Mouse (Mus musculus) lung, embryonic 14.5 days (tissue): ENCODE data around the gene Igfbp2. TPM values are rescaled to one million over a fixed set of nuclear protein-coding genes. Genes with fewer than 3 reads are reported as not detected.

ENCODE experiments used
- ATAC-seq: fragments of 200-750 bp; cut with Nextera tagmentation; 2 replicates; pipeline ENCODE4 v1.8.0; 2017; ENCODE audit warnings: mild to moderate bottlenecking, moderate TSS enrichment, moderate library complexity; ENCODE audit not compliant: insufficient read depth
- DNase-seq: peaks from one replicate; pipeline ENCODE4 v3.0.0-alpha.2; 2015
- H3K27ac ChIP-seq: fragments of 300-500 bp; sonication (generic); 2 replicates; pipeline ENCODE4 v1.5.1; 2014; ENCODE audit warnings: low read depth, mild to moderate bottlenecking, moderate library complexity
- H3K27me3 ChIP-seq: fragments of 300-500 bp; sonication (generic); 2 replicates; pipeline ENCODE4 v1.6.1; 2014; ENCODE audit warnings: low read length, control low read depth; ENCODE audit not compliant: insufficient read depth
- H3K36me3 ChIP-seq: fragments of 300-500 bp; sonication (generic); 2 replicates; pipeline ENCODE4 v1.6.1; 2014; ENCODE audit warnings: control low read depth; ENCODE audit not compliant: insufficient read depth
- H3K4me1 ChIP-seq: fragments of 300-500 bp; sonication (generic); 2 replicates; pipeline ENCODE4 v1.6.1; 2014; ENCODE audit warnings: antibody characterized with exemption, control low read depth; ENCODE audit not compliant: insufficient read depth
- H3K4me2 ChIP-seq: fragments of 300-500 bp; sonication (generic); 2 replicates; pipeline ENCODE4 v1.6.1; 2014; ENCODE audit warnings: mild to moderate bottlenecking
- H3K4me3 ChIP-seq: fragments of 300-500 bp; sonication (generic); 2 replicates; pipeline ENCODE4 v1.5.1; 2014; ENCODE audit warnings: low read depth, low read length
- H3K9ac ChIP-seq: fragments of 300-500 bp; sonication (generic); 2 replicates; pipeline ENCODE4 v1.6.1; 2014
- H3K9me3 ChIP-seq: fragments of 300-500 bp; sonication (generic); 2 replicates; pipeline ENCODE4 v1.6.1; 2016; ENCODE audit warnings: low read depth, low read length, control low read depth
- CTCF ChIP-seq: IDR thresholded peaks from 2 replicates; pipeline ENCODE4 v1.5.1; 2016; ENCODE audit warnings: antibody characterized with exemption, low read depth
- WGBS: fragments of 180-500 bp; shearing (Covaris S2); extraction: QIAGEN DNeasy Blood & Tissue Kit; methylation state at CpG from one replicate; pipeline ENCODE4 v1.1.7; 2014; 5-methylcytosine and 5-hydroxymethylcytosine counted together
- polyA plus RNA-seq: library from polyadenylated mRNA; unstranded; fragments of >200 nt; fragmentation: Nextera tagmentation; extraction: Ambion mirVana; gene quantifications from 2 replicates; pipeline ENCODE4 v1.2.1, GENCODE M21; 2014

Gene Igfbp2
- polyA plus RNA-seq, 1 experiment from 2014 or later = 352 TPM

DNA sequence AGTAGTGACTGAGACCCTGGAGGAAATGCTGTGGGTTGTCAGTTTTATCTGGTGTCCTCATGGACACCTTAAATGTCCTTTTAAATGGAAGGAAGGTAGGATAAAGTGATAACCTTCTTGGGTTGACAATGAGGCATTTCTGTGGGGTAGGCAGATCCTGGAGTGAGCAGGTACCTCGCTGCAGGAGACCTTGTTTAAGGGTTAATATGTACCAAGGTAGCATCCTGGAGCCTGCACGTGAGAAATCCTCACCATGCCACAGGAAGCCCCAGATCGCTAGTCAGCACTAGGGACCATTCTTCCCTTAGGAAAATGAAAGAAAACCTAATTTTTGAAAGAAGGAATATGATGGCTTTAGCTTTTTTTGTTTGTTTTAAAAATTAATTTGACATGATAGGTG lies 51.4 kb downstream of the Igfbp2 start:
- DNase-seq = no peak
- H3K36me3 ChIP-seq = no peaks in the 10 kb centered on the region
- H3K4me2 ChIP-seq = peak overlapping the region; percentile 87
- peaks cover 14% of the 10 kb centered on the region for H3K27me3 ChIP-seq
- H3K9me3 ChIP-seq = no peaks in the 10 kb centered on the region
- 4% methylated on average over 3 of the region's 3 CpGs for whole genome bisulfite sequencing
- peaks cover 4% of the 10 kb centered on the region; the same call in 1 of the 2 replicates for H3K4me1 ChIP-seq
- H3K9ac ChIP-seq = no peak overlapping the region
- no peak for ATAC-seq
- H3K27ac ChIP-seq = no peak overlapping the region
- no peak overlapping the region for H3K4me3 ChIP-seq
- TF ChIP-seq CTCF = no peak

DNA sequence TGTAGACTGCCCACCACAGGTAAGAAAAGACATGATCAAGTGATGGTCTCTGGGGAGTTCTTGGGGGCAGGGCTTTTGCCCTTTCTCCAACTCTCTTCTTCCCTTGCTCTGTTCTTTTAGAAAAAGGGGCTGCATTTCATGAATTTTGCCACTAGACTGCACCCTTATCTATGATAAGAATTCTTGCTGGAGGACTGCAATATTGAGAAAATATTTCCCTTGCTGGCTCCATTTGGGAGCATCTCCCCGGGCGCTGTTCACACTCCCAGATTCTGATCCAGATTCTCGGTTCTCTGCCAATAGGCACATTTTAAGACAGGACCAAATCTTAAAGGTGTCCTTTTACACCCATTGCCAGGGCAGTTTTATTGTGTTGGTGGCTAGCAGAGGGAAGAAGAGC lies 51.8 kb downstream of the Igfbp2 start:
- Histone ChIP-seq H3K9me3 (no peaks in the 10 kb centered on the region), H3K27me3 (peaks cover 14% of the 10 kb centered on the region), H3K9ac (no peak overlapping the region), H3K27ac (no peak overlapping the region), H3K36me3 (no peaks in the 10 kb centered on the region), H3K4me2 (peak overlapping the region; percentile 87), H3K4me1 (peaks cover 4% of the 10 kb centered on the region; the same call in 1 of the 2 replicates), H3K4me3 (no peak overlapping the region)
- 16% methylated on average over 3 of the region's 3 CpGs for WGBS
- TF ChIP-seq CTCF = peak; percentile 67
- DNase-seq (peak; percentile 81), ATAC-seq (no peak)

DNA sequence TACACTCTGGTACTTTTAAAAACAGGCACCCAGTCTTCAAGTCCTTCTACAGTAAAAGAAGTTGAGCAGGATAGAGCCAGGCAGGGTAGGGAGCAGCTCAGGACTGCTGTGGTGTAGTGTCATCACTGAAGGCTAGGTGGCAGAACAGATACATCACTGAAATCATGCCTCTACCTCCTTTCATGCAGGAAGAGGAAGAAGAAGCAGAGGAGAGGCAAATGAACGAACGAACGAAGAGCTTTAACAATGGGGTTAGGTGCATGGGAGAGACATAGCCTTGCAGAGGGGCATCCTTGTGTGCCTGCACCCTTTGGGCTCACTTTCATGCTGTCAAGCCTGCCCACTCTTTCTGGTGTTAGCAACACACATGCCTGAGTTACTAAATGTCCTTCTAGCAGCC lies 53.6 kb downstream of the Igfbp2 start:
- Histone ChIP-seq H3K36me3 (no peaks in the 10 kb centered on the region), H3K27me3 (peaks cover 7% of the 10 kb centered on the region; the same call in 1 of the 2 replicates), H3K9ac (no peak overlapping the region), H3K9me3 (no peaks in the 10 kb centered on the region), H3K27ac (no peak overlapping the region), H3K4me1 (peaks cover 4% of the 10 kb centered on the region; the same call in 1 of the 2 replicates), H3K4me3 (no peak overlapping the region), H3K4me2 (peak overlapping the region; percentile 7; the same call in 1 of the 2 replicates)
- ATAC-seq (peak; percentile 26; the same call in 1 of the 2 replicates), DNase-seq (peak; percentile 82)
- 2% methylated on average over 3 of the region's 3 CpGs for WGBS
- peak; percentile 95 for TF ChIP-seq CTCF

DNA sequence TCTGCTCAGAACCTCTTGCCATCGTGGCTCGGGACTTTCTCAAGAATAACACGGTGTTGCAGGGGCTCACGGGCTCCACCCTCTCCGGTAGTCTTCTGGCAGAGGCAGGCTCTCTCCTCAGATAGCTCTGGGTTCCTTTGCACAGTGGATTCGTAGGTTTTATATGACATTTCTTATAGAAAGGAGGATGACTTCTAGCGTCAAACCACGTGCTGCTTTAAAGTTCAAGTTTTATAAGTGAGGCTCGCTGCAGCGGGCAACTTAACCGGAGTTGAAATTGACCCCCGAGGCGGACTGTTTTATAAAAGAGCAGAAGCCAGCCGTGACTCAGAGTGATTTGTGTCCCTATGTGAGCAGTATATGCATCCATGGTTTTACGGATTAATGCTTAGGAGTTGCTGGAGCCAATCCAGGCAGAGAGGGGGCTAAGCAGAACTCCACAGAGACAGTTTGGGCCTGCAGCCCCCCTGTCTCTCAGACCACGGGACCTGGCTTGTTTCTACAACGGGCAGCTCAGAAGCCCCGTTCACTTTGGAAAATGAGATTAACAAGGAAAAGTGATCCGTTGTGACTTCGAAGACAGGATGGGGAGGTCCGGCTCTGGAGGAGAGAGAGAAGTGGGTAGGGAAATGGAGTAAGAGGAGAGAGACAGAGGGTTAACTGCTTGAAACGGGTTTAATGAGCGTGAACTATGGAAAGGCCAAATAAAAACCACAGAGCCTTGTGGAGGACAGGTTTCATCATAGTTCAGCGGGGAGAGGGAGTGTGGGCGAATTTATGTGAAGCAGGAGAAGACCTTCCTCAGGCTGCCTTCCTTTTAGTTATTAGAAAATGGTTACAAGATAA lies 54.4 kb downstream of the Igfbp2 start:
- Histone ChIP-seq H3K9me3 (no peaks in the 10 kb centered on the region), H3K27me3 (peaks cover 4% of the 10 kb centered on the region; the same call in 1 of the 2 replicates), H3K36me3 (no peaks in the 10 kb centered on the region), H3K27ac (no peak overlapping the region; the same call in 1 of the 2 replicates), H3K4me2 (peak overlapping the region; percentile 7; the same call in 1 of the 2 replicates), H3K4me3 (no peak overlapping the region), H3K4me1 (peaks cover 4% of the 10 kb centered on the region; the same call in 1 of the 2 replicates), H3K9ac (no peak overlapping the region)
- TF ChIP-seq CTCF = no peak
- ATAC-seq (no peak), DNase-seq (peak; percentile 30)
- 38% methylated on average over 25 of the region's 25 CpGs for WGBS

DNA sequence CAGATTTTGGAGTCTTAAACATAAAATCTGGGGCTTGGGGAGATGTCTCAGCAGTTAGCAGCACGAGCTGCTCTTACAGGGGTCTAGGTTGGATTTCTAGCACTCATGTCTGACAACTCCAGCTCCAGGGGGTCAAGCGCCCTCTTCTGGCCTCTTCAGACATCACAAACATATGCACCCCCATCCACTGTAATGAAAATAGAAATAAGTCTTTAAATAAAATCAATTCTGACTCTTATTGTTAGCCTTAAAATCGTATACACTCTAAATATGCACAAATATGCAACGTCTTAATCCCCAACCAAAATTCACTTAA lies 55.0 kb downstream of the Igfbp2 start:
- WGBS = 62% methylated on average over 4 of the region's 4 CpGs
- no peaks in the 10 kb centered on the region; the same call in 1 of the 2 replicates for H3K27me3 ChIP-seq
- DNase-seq = peak; percentile 45

DNA sequence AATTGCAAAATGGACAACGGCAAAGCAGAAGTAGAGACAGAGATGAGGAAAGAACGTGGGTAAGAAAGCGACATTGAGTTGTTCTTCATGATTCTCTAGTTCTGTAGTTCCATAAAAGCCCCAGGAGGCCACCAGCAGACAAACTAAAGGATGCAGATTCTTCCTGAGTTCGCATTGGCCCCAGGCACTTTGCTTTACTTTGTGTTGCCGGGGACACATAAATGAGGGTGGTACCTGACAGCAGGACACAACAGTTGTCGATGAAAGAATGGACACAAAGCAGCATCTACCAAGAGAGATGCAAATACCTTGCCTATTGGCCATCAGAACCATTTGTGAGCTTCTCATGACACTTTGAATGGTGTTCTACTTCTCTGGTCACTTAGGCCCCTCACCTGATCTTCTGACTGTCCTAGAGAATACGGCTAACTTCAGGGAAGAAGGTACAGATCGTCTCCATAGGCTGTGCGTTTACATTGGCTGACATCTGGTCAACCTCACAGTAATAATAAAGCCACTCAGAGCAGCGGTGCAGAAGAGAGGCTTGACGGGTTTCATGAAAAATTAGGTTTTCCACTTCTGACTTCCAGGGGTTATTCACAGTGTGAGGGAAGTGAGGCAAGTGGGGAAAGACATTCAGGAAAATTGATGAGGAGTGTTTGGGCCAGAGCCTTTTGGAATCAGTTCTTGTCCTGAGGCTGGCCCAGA lies 61.0 kb downstream of the Igfbp2 start:
- H3K4me2 ChIP-seq = no peak overlapping the region
- no peaks in the 10 kb centered on the region for H3K9me3 ChIP-seq
- no peak for TF ChIP-seq CTCF
- H3K9ac ChIP-seq = no peak overlapping the region
- H3K36me3 ChIP-seq = no peaks in the 10 kb centered on the region
- H3K4me1 ChIP-seq = peaks cover 6% of the 10 kb centered on the region; the same call in 1 of the 2 replicates
- 65% methylated on average over 11 of the region's 11 CpGs for WGBS
- H3K27ac ChIP-seq = no peak overlapping the region
- H3K4me3 ChIP-seq = no peak overlapping the region
- no peaks in the 10 kb centered on the region for H3K27me3 ChIP-seq
- peak; percentile 69 for DNase-seq
- peak; percentile 87 for ATAC-seq

More for the DNA sequence above, 55.0 kb downstream of the Igfbp2 start:
- no peak overlapping the region for H3K27ac ChIP-seq
- H3K4me1 ChIP-seq = peaks cover 4% of the 10 kb centered on the region; the same call in 1 of the 2 replicates
- TF ChIP-seq CTCF = peak; percentile 36
- no peak overlapping the region for H3K4me3 ChIP-seq
- H3K4me2 ChIP-seq = no peak overlapping the region
- no peaks in the 10 kb centered on the region for H3K9me3 ChIP-seq
- H3K9ac ChIP-seq = no peak overlapping the region
- ATAC-seq = no peak
- no peaks in the 10 kb centered on the region for H3K36me3 ChIP-seq

DNA sequence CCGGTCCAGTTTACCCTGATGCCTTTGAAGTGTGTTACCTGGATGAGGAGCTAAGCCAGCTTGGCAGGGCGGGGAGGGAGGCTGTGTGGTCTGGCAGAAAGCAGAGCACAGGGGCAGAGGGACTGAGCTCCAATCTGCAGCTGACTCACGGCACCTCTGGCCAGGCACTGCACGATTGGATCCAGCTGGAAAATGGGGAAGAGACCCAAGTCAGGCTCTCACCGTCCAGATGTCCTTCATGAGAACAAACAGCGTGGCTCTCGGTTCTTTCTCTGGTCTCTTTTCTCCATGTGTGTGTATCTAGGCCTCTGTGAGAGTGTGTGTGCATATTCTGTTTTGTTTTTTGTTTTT lies 61.5 kb downstream of the Igfbp2 start:
- H3K27ac ChIP-seq = no peak overlapping the region
- 40% methylated on average over 7 of the region's 7 CpGs for WGBS
- peak; percentile 93 for ATAC-seq

More for the DNA sequence above, 61.5 kb downstream of the Igfbp2 start:
- peak; percentile 89 for DNase-seq
- no peak overlapping the region for H3K4me3 ChIP-seq
- H3K4me1 ChIP-seq = peaks cover 6% of the 10 kb centered on the region; the same call in 1 of the 2 replicates
- H3K9ac ChIP-seq = no peak overlapping the region
- H3K4me2 ChIP-seq = no peak overlapping the region
- no peaks in the 10 kb centered on the region for H3K9me3 ChIP-seq
- H3K27me3 ChIP-seq = no peaks in the 10 kb centered on the region
- no peaks in the 10 kb centered on the region for H3K36me3 ChIP-seq
- no peak for TF ChIP-seq CTCF
